Mouse (Mus musculus): ENCODE data around the gene Ylpm1. TPM values are rescaled to one million over a fixed set of nuclear protein-coding genes. Genes with fewer than 3 reads are reported as not detected.
A peak's percentile ranks its signal among the peaks of the same experiment; 100 is the strongest.

Gene Ylpm1
- polyA plus RNA-seq (2012; rRNA removed): 9.3 and 18.3 TPM in 2 replicates

GRCm38 (mm10) chr12:84996083-84996496 is at the start of gene Ylpm1:
TSS of gene Ylpm1 (plus strand) at chr12:84996321.
- peak; percentile 83 for DNase-seq (ENCODE audit: low read depth)

DNA sequence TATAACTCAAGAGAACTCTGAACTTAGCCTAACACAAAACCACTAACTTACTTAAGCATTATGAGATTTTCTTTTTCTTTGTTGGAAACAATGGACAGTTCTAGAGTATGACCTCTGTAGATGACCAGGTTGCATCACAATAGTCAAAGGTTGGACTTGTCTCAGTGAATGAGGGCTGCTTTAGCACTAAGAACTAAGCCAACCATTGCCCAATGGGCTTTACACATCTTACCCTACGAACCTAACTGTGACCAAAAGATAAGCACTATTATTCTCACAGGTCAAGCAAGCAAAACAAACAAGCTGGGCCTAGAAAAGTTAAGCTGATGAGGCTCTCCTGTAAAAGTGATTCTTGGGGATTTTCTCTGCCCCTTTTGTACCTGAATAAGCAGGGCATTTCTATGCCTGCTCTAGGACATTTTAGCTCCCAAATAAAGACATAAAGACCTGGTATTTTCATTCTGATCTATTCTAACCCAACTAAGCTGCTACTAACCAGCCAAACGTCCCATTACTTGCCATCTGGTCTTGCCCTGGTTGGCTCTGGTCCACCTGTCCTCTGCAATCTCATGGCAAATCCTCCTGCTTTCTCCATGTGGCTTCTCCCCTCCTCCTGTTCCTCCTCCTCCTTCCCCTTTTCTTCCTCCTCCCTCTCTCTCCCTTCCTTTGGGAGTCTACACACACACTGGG is 48.1 kb upstream of the Ylpm1 start:
- DNase-seq (ENCODE audit: low read depth): no peak

DNA sequence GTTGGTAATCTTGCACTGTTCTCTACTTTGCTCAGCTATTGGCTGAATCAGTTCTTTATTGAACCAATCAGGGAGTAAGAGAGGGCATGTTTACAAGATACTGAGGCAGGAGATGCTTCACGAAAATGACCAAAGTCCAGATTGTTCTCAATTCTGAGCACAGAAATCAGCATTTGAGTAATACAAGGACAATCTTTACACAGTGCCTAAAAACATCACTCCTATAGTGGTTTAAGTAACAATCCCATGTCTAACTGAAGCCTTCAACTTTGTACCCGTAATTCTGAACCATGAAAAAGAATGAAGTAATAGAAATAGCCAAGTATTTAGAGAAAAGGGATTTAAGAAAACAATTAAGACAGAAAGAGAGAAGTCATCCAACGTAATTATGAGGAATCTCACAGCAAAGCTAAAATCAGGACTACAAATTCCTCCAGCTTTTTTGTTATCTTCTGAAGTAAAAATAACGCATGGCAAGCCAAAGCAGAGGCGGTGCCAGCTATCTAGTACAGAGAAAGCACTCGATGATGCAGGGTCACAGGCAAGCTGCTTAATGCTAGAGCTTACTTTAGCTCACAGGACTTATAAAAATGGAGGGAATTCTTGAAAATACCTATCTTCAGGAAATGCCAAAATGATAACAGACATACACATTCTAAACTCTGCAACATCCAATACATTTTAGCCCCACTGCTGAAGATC is 47.4 kb upstream of the Ylpm1 start:
- no peak for DNase-seq (ENCODE audit: low read depth)

- no peak for DNase-seq (ENCODE audit: low read depth)
Measured at GRCm38 (mm10) chr12:84950763-84951162, 45.4 kb upstream of the Ylpm1 start.

GRCm38 (mm10) chr12:84951531-84951930 is 44.6 kb upstream of the Ylpm1 start:
- DNase-seq (ENCODE audit: low read depth): no peak

GRCm38 (mm10) chr12:84952351-84952750 is 43.8 kb upstream of the Ylpm1 start:
- DNase-seq (ENCODE audit: low read depth): no peak

GRCm38 (mm10) chr12:84956317-84956716 is 39.8 kb upstream of the Ylpm1 start:
- DNase-seq (ENCODE audit: low read depth): no peak

GRCm38 (mm10) chr12:84958794-84959356 is 37.2 kb upstream of the Ylpm1 start:
- no peak for DNase-seq (ENCODE audit: low read depth)

DNA sequence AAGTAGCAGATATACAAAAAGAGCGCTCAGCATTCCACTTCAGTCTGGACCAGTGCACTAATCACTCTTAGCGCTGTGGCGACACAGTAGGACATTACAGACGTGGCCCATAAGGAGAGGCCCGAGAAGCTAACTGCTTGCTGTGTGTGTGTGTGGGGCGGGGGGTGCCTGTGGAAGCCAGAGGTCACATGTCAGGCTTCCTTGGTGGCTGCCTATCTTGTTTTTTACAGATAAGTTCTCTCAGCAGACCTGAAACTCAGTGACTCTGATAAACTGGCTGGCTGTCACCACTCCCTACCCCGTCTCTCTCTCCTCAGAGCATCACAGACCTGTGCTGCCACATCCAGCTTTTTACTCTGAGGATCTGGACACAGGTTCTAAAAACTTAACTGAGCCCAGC is 33.5 kb upstream of the Ylpm1 start:
- DNase-seq (ENCODE audit: low read depth): no peak

DNA sequence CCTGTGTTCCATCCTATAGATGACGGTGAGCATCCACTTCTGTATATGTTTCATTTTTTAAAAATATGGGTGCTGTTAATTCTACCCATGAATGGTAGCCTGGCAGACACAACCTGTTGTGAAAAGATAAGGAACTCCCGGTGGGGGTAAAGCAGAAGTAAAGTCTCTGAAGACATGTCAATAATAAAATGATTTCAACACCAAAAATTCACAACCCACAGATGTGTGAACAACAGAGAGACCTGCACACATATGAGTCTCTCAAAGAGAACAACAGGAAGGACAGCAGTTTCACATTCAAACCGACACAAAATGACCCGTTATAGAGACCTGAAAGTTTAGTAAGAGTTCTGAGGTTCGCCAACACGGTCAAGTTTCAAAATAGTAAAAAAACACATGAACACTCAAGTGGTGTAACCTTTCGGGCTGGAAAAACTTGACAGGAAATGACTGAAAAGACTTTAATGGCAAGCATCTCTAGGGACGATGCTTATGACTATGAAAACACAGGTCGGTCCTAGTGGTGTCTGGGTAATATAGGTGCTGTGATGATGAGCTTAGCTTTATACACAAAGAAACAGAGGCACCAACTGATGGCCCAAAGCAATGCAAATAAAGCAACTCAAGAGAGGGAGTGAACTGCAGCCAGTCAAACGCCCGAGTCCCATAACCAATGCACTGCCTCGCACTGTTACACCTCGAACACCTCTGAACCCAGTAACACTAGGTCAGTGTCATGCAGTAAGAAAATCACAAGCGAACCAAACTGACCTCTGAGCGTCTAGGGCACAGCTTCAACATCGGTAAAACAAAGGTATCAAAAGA is 27.1 kb upstream of the Ylpm1 start:
- DNase-seq (ENCODE audit: low read depth): no peak

DNA sequence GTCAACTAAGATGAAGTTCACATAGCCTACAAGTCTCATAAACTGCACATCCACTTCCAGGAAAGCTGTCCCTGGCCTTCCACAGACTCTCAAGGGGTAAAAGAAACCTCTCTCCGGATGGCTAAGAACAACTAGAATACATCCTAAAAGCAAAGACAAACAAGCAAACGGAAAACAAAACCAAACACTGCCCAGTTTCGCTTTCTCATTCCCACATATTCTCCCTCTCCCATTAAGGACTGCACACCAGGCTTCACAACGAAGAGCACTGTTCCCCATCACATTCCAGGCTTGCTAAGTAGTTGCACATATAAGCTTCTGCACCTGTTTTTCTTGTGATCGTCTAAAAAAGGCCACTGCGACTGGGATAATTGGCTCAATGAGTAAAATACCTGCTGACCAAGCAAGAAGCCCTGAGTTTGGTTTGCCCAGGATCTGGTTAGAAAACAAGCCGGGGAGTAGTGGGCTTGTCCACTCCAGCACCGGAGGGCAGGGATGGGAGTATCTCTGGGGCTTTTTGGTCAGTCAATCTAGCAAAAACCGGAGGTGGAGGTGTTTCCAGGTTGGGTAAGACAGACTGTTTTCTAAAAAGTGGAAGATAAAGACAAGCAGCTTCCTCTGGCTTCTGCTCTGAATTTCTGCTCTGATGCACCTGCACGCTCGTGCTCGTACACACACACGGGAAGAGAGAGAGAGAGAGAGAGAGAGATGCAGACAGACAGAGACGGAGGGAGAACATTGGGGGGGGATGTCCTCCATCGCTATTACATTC is 26.3 kb upstream of the Ylpm1 start:
- DNase-seq (ENCODE audit: low read depth): no peak

DNA sequence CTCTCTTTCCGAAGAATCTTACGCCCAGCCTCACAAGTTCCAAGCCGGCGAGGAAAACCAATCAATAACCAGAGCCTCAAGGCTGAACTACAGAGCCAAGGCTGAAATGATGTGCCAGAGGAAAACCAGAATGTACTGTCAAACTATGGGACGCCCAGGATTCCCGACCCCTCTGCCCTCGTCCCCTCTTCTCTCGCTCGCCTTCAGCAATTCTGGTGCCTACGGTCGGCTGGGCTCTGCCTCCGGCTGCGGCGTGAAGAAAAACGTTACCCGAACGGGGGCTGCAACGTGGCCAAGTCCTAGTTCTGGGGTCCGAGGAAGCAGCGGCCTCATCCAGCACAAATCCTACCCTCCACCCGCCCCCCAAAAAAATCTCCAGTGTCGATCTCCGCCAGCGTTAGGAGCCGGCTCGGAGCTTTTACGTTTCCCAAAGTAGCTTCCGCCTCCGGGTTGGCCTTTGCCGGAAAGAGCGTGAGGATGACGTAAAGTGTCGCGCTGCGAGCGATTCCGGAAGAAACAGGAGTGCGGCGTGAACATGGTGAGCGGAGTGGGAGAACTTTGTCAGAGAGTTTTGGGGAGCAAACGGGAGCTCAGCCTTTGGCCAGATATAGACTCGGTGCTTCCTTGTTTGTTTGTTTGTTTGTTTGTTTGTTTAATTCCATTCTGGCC is 25.6 kb upstream of the Ylpm1 start, which contains the start of the genes Fcf1 and Arel1:
Fcf1 (plus strand) TSS at position 470 of the 669 bp plus-strand sequence.
Arel1 (minus strand) TSS at position 473 of the 669 bp plus-strand sequence.
- no peak for DNase-seq (ENCODE audit: low read depth)

DNA sequence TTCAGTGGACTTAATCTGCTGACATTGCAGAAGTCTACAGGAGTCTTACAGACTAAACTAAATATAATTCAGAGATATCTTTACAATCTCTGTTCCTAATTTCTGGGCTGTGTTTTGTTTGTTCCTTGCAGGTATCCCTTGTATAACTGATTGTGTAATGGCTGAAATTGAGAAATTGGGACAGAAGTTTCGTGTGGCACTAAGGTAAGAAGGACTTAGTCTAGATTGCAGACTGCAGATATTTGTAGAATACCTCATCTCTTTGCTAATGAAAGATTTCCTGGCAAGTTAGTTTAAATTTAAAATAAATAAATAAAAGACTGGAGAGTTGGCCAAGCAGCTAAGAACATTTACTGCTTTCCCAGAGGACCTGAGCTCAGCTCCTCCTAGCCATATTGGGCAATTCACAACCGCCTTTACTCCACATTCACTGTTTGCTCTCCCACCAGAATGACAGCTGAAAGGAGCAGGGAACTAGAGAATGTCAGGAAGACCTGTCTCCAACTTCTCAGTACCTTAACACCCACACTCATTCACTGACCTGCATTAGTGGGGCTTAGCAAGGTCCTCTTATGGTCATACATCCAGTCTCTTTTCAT is 16.8 kb upstream of the Ylpm1 start:
- DNase-seq (ENCODE audit: low read depth): peak; percentile 96

DNA sequence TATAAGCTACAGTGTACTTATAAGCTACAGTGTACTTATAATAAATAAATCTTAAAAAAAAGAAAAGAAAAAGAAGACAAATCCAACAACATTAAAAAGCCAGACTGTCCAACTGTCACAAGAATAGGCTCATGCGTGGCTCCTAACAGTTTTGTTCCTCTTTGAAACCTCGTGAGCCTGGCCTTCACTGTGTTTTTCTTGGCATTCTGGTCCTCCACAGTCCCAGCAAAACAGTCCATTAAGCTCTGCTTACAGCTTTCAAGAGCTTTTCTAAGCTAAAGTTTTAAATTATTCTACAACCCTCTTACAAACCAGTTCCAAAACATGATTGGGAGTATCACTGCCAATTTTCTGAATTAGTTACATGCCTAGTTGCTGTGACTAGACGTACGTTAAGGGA is 6.7 kb upstream of the Ylpm1 start:
- DNase-seq (ENCODE audit: low read depth): no peak

DNA sequence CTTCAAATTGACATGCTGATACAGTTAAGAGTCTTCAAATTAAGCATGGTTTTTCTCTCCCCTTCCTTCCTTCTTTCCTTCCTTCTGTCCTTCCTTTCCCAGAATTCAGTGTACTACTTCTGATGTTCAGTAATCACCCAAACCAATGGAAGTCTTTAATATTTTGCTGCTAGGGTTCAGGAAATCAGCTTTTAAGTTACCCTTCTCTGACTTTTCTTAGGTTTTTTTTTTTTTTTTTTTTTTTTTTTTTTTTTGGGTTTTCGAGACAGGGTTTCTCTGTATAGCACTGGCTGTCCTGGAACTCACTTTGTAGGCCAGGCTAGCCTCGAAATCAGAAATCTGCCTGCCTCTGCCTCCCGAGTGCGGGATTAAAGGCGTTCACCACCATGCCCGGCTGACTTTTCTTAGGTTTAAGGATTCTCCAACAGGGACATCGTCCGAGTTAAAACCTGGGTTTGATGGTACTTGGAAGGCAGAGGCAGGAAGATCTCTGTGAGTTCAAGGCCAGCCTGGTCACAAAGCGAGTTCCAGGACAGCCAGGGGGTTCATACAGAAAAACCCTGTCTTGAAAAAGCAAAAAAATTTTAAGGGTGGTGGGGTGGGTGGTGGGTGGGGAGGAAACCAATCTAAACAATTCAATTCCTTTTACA is 884 bp upstream of the Ylpm1 start:
- no peak for DNase-seq (ENCODE audit: low read depth)

GRCm38 (mm10) chr12:84996501-84997398 is 629 bp downstream of the Ylpm1 start:
- no peak for DNase-seq (ENCODE audit: low read depth)

DNA sequence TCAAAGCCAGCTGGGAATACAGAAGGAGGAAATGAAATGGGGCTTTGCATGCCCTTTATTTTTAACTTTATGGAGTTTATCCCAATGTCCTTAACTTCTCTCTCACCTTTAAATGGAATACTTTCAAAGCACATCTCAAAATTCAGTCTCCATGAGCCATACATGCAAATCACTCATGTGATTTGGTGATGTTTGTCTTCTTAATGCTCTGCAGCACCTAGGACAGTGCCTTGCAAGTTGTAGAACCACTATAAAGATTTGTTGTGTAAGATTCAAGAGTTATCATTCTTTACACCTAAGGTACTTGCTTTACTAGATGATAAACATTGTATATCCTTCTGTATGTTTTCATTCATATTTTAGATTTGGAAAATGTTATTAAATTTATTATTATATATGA is 2.9 kb downstream of the Ylpm1 start:
- DNase-seq (ENCODE audit: low read depth): no peak

DNA sequence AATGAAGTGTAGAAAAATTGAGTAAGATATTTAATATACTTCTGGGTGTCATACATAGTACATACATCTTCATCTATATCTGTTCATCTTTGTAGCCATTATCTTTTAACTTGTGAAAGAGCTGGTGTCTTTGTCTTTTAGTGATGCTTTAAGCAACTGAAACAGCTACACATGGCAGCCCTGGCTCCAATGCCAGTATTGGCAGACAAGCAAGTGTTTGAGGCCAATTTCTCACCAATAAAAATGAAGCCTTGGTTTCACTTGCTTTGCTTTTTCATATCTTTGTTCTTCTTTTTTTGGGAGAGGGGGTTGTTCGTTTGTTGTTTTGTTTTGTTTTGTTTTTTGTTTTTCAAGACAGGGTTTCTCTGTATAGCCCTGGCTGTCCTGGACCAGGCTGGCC is 10.1 kb downstream of the Ylpm1 start:
- no peak for DNase-seq (ENCODE audit: low read depth)

- no peak for DNase-seq (ENCODE audit: low read depth)
Measured at GRCm38 (mm10) chr12:85007021-85007420, 10.9 kb downstream of the Ylpm1 start.
